Mouse (Mus musculus) kidney, adult 2 months (tissue): ENCODE measurements around the gene Sftpa1.

Experiments used
- CTCF ChIP-seq: fragments of 200-500 bp; conservative IDR thresholded peaks from 2 replicates; pipeline ENCODE4 v1.5.1; 2011; ENCODE audit warnings: low read depth, mild to moderate bottlenecking, control low read depth, low read length, moderate library complexity, mixed read lengths; ENCODE audit not compliant: insufficient read depth, insufficient read length
- POLR2A ChIP-seq: fragments of 200-500 bp; IDR thresholded peaks from one replicate; pipeline ENCODE4 v1.6.1; 2011; ENCODE audit warnings: low read depth, low read length, control low read depth

DNA sequence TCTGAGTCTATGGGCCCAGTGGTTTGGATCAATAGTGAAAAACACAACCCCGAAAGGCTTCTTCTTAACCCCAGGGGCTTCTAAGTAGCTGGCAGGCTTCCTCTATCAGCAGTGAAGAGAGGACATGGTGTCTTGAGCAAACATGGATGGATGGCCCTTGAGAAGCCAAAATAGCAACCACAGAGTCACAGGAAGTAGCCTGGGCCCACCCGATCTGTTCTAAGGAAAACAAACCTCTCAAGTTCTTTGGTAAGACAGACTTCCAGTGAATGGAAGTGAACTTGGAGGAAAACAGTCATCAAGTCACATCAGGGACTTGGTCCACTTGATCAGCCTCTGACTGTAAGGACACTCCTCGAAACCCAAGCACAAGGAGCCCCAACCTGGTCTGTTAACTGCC, 15.3 kb downstream of the Sftpa1 start:
- TF ChIP-seq POLR2A, result no peak
- no peak for TF ChIP-seq CTCF
